Mouse (Mus musculus): ENCODE measurements around the gene Grn.

DNA sequence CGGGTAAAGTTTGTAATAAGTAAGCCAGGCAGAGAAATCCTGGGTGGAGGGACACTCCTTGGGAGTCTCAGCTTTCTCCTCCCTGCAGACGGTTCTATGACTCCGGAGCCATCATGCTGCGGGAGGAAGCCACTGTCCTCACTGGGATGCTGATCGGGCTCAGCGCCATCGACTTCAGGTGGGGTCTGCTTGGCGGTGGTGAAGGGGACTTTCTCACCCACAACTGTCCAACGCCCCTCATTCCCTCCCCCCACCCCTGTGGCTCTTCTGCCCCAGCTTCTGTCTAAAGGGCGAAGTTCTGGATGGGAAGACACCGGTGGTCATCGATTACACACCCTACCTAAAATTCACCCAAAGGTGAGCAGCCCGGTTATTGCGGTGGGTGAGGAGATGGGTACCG, 31.0 kb upstream of the Grn start:
- TF ChIP-seq CTCF (IDR thresholded peaks at IDR 0.05; ENCODE audit: low read depth) (no peak), EP300 (IDR thresholded peaks at IDR 0.05; ENCODE audit: low read depth) (no peak)
